Mouse (Mus musculus) MEL (cell line): ENCODE results near the gene Ccl1. TPM values are rescaled to one million over a fixed set of nuclear protein-coding genes. Genes with fewer than 3 reads are reported as not detected.

ENCODE experiments used
- DNase-seq: peaks from one replicate; pipeline ENCODE4 v3.0.0; 2011; ENCODE audit warnings: low read depth, low spot score
- H3K27ac ChIP-seq: 2 replicates; pipeline ENCODE4 v1.5.1; 2012; ENCODE audit warnings: low read depth, mild to moderate bottlenecking, control low read depth, low read length, moderate library complexity; ENCODE audit not compliant: control insufficient read depth
- H3K27me3 ChIP-seq, 2 experiments: fragments of 150-350 bp in 1 of 2; sonication (generic) in 1 of 2; 2 replicates each; pipeline ENCODE4 v1.6.1; 2012; ENCODE audit warnings: low read length in 2 of 2, mild to moderate bottlenecking in 2 of 2, improper control_type of control experiment in 1 of 2, moderate library complexity in 1 of 2; ENCODE audit not compliant: insufficient read depth in 2 of 2, control insufficient read depth in 1 of 2
- H3K36me3 ChIP-seq, 2 experiments: 2 replicates each; pipeline ENCODE4 v1.6.1; 2012 to 2014; ENCODE audit warnings: low read length in 2 of 2, improper control_type of control experiment in 1 of 2, inconsistent platforms in 1 of 2, mild to moderate bottlenecking in 1 of 2; ENCODE audit not compliant: insufficient read depth in 2 of 2, control insufficient read depth in 1 of 2
- H3K4me1 ChIP-seq, 2 experiments: fragments of 150-350 bp in 1 of 2; sonication (generic) in 1 of 2; 2 replicates each; pipeline ENCODE4 v1.6.1; 2012; ENCODE audit warnings: low read length in 2 of 2, improper control_type of control experiment in 1 of 2, mild to moderate bottlenecking in 1 of 2; ENCODE audit not compliant: insufficient read depth in 2 of 2, control insufficient read depth in 1 of 2
- H3K4me3 ChIP-seq, 2 experiments: fragments of 150-350 bp in 1 of 2; sonication (generic) in 1 of 2; 2 replicates each; pipeline ENCODE4 v1.5.1; 2012; ENCODE audit warnings: low read depth in 2 of 2, low read length in 2 of 2, mild to moderate bottlenecking in 2 of 2, moderate library complexity in 2 of 2, control low read depth in 1 of 2, improper control_type of control experiment in 1 of 2; ENCODE audit not compliant: control insufficient read depth in 1 of 2, insufficient read depth in 1 of 2
- H3K79me2 ChIP-seq: 2 replicates; pipeline ENCODE4 v1.6.1; 2012; ENCODE audit warnings: mild to moderate bottlenecking, low read length, moderate library complexity; ENCODE audit not compliant: control insufficient read depth, poor library complexity, insufficient read depth
- H3K9ac ChIP-seq: 2 replicates; pipeline ENCODE4 v1.6.1; 2012; ENCODE audit warnings: low read depth, mild to moderate bottlenecking, control low read depth, low read length, moderate library complexity; ENCODE audit not compliant: control insufficient read depth, poor library complexity, severe bottlenecking
- H3K9me3 ChIP-seq: fragments of 150-350 bp; sonication (generic); replicated peaks from 2 replicates; pipeline ENCODE4 v1.6.1; 2012; ENCODE audit warnings: mild to moderate bottlenecking, low read length, improper control_type of control experiment, moderate library complexity; ENCODE audit not compliant: insufficient read depth
- BHLHE40 ChIP-seq: IDR thresholded peaks from 2 replicates; pipeline ENCODE4 v1.6.1; 2012; ENCODE audit warnings: low read depth, mild to moderate bottlenecking, inconsistent platforms, low read length, improper control_type of control experiment, borderline replicate concordance
- CTCF ChIP-seq, 3 experiments: IDR thresholded peaks in 2 of 3; conservative IDR thresholded peaks in 1 of 3; 2 replicates each; pipeline ENCODE4 v1.5.1; 2011 to 2012; ENCODE audit warnings: low read length in 3 of 3, low read depth in 2 of 3, mild to moderate bottlenecking in 2 of 3, improper control_type of control experiment in 1 of 3, inconsistent platforms in 1 of 3, mixed read lengths in 1 of 3, moderate library complexity in 1 of 3; ENCODE audit not compliant: control insufficient read depth in 1 of 3, insufficient read depth in 1 of 3, poor library complexity in 1 of 3, severe bottlenecking in 1 of 3
- ELF1 ChIP-seq: IDR thresholded peaks from 2 replicates; pipeline ENCODE4 v1.6.1; 2014; ENCODE audit warnings: low read depth, mild to moderate bottlenecking, inconsistent platforms, low read length, improper control_type of control experiment, moderate library complexity
- GATA1 ChIP-seq: IDR thresholded peaks from 2 replicates; pipeline ENCODE4 v1.6.1; 2011; ENCODE audit warnings: low read depth, low read length, improper control_type of control experiment
- JUND ChIP-seq: IDR thresholded peaks from 2 replicates; pipeline ENCODE4 v1.6.1; 2011; ENCODE audit warnings: low read depth, mild to moderate bottlenecking, improper control_type of control experiment, low read length
- MAX ChIP-seq: IDR thresholded peaks from 2 replicates; pipeline ENCODE4 v1.6.1; 2011; ENCODE audit warnings: low read length, improper control_type of control experiment
- MYB ChIP-seq: IDR thresholded peaks from 2 replicates; pipeline ENCODE4 v1.6.1; 2011; ENCODE audit warnings: mild to moderate bottlenecking, low read depth, low read length, improper control_type of control experiment
- NRF1 ChIP-seq: IDR thresholded peaks from 2 replicates; pipeline ENCODE4 v1.6.1; 2014; ENCODE audit warnings: low read depth, mild to moderate bottlenecking, inconsistent platforms, low read length, improper control_type of control experiment, moderate library complexity; ENCODE audit not compliant: poor library complexity, insufficient read depth, severe bottlenecking
- POLR2AphosphoS2 ChIP-seq: IDR thresholded peaks from 2 replicates; pipeline ENCODE4 v1.6.1; 2011; ENCODE audit warnings: low read length, improper control_type of control experiment
- POLR2AphosphoS5 ChIP-seq: IDR thresholded peaks from 2 replicates; pipeline ENCODE4 v1.6.1; 2012; ENCODE audit warnings: low read depth, borderline replicate concordance, mild to moderate bottlenecking, inconsistent platforms, low read length, moderate library complexity, mixed read lengths
- RAD21 ChIP-seq: IDR thresholded peaks from 2 replicates; pipeline ENCODE4 v1.6.1; 2011; ENCODE audit warnings: mild to moderate bottlenecking, low read depth, low read length, improper control_type of control experiment
- RCOR1 ChIP-seq: IDR thresholded peaks from 2 replicates; pipeline ENCODE4 v1.6.1; 2012; ENCODE audit warnings: low read depth, mild to moderate bottlenecking, inconsistent platforms, low read length, improper control_type of control experiment
- SIN3A ChIP-seq: IDR thresholded peaks from 2 replicates; pipeline ENCODE4 v1.6.1; 2012; ENCODE audit warnings: low read length, improper control_type of control experiment, inconsistent platforms
- SMC3 ChIP-seq: IDR thresholded peaks from 2 replicates; pipeline ENCODE4 v1.6.1; 2011; ENCODE audit warnings: low read depth, low read length, improper control_type of control experiment
- TAL1 ChIP-seq: IDR thresholded peaks from 2 replicates; pipeline ENCODE4 v1.6.1; 2012; ENCODE audit warnings: mild to moderate bottlenecking, inconsistent platforms, low read length, moderate library complexity, mixed read lengths
- ZC3H11A ChIP-seq: IDR thresholded peaks from 2 replicates; pipeline ENCODE4 v1.6.1; 2012; ENCODE audit warnings: low read depth, mild to moderate bottlenecking, inconsistent platforms, low read length, improper control_type of control experiment
- polyA plus RNA-seq, 2 experiments: library from polyadenylated mRNA; stranded (reverse) in 1 of 2; unstranded in 1 of 2; fragments of >175 nt in 1 of 2; fragments of >200 nt in 1 of 2; gene quantifications; 2 replicates each; pipeline versions ENCODE4 v1.2.1 to v1.2.4; 2012; ENCODE audit warnings: low replicate concordance in 2 of 2, low read depth in 1 of 2; ENCODE audit not compliant: insufficient read length in 2 of 2, insufficient read depth in 1 of 2, missing spikeins in 1 of 2
- total RNA-seq: library from RNA; depleted of rRNA; stranded (reverse); fragments of 300-350 nt; gene quantifications from 2 replicates; pipeline ENCODE4 v1.2.3, GENCODE M21; 2012

Ccl1 gene
- total and polyA plus RNA-seq, 3 experiments = not detected

DNA sequence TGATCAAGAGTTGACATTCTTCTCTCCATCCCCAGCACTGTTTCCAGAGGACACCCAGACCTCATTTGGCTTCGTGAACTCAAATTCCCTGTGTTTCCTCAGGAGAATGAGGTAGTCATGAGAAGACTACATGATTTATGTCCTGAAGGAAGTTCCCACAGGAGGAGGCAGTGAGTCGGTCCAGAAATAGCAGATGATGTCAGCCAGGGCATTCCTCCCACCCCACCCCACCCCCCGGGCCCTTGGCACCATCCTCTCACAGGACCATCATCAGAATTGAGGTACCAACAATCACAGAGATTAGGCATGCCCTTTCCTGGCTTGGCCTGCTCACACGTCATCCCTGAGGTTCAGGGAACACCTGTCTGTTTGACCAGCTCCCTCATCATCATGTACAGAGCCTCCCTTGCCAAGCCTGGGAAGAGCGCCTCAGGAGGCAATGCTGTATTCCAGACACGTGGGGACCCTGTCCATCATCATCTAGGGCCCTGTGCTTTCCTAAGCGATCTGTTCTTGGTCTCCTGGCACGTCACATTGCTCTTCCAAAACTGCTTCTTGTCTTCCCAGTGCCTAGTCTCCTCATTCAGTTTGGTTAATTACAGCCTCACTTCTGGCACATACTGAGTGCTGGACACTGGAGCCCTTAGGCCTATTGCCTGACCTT lies 31.2 kb downstream of the Ccl1 start:
- Histone ChIP-seq H3K4me3 (no peak overlapping the region), H3K9ac (no peak overlapping the region), H3K36me3 (no peaks in the 10 kb centered on the region), H3K9me3 (no peaks in the 10 kb centered on the region), H3K79me2 (no peaks in the 10 kb centered on the region), H3K27ac (no peak overlapping the region), H3K27me3 (no peaks in the 10 kb centered on the region), H3K4me1 (no peaks in the 10 kb centered on the region)
- no peak for TF ChIP-seq GATA1
- no peak for TF ChIP-seq POLR2AphosphoS2
- no peak for TF ChIP-seq RAD21
- TF ChIP-seq CTCF (IDR thresholded peaks at IDR 0.05 in 2 of 3, conservative IDR thresholded peaks at IDR 0.05 in 1 of 3; ENCODE audit: control insufficient read depth in 1 of 3, insufficient read depth in 1 of 3, low read depth in 2 of 3, low read length in 3 of 3, poor library complexity in 1 of 3, severe bottlenecking in 1 of 3) = no peak
- TF ChIP-seq JUND = no peak
- no peak for TF ChIP-seq SMC3
- no peak for TF ChIP-seq RCOR1
- no peak for TF ChIP-seq TAL1
- TF ChIP-seq POLR2AphosphoS5 = no peak
- TF ChIP-seq MYB = no peak
- no peak for TF ChIP-seq ZC3H11A
- TF ChIP-seq BHLHE40 = no peak
- DNase-seq = no peak

DNA sequence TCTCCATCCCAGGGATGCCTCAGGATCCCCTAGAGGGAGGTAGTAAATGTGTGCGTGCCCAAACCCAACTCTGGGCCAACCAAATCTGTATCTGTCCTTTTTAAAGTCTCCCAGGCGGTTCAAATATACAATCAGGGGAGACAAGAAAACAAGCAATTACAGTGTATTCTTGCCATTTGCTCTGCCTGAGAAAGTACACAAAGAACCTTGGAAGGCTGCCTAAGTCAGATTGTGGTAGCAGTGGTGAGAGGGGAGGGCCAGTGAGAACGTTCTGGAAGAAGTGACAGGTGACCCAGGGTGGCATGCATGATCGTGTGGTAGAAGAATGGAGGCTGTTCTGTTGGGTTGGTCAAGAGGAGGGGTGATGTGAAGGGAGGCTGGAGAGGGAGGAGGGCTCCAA lies 46.4 kb downstream of the Ccl1 start:
- no peak overlapping the region for H3K9ac ChIP-seq
- no peaks in the 10 kb centered on the region for H3K79me2 ChIP-seq
- no peak overlapping the region for H3K27ac ChIP-seq
- no peaks in the 10 kb centered on the region for H3K4me1 ChIP-seq
- no peak overlapping the region for H3K4me3 ChIP-seq
- no peaks in the 10 kb centered on the region for H3K9me3 ChIP-seq
- no peak for DNase-seq
- no peaks in the 10 kb centered on the region for H3K36me3 ChIP-seq
- TF ChIP-seq RCOR1 (no peak), SIN3A (no peak), MAX (no peak)
- H3K27me3 ChIP-seq = no peaks in the 10 kb centered on the region

GRCm38 (mm10) chr11:82255601-82256000 lies 49.9 kb downstream of the Ccl1 start:
- Histone ChIP-seq H3K9me3 (no peaks in the 10 kb centered on the region), H3K27me3 (no peaks in the 10 kb centered on the region)

More at GRCm38 (mm10) chr11:82255601-82256000, 49.9 kb downstream of the Ccl1 start:
- Histone ChIP-seq H3K9ac (no peak overlapping the region), H3K27ac (no peak overlapping the region)
- TF ChIP-seq NRF1 = no peak
- no peak for TF ChIP-seq ELF1
- no peak for TF ChIP-seq CTCF (IDR thresholded peaks at IDR 0.05 in 2 of 3, conservative IDR thresholded peaks at IDR 0.05 in 1 of 3; ENCODE audit: control insufficient read depth in 1 of 3, insufficient read depth in 1 of 3, low read depth in 2 of 3, low read length in 3 of 3, poor library complexity in 1 of 3, severe bottlenecking in 1 of 3)
- TF ChIP-seq, all 39 proteins: peak for 0
- no peak for DNase-seq
- H3K79me2 ChIP-seq = no peaks in the 10 kb centered on the region
- no peaks in the 10 kb centered on the region for H3K36me3 ChIP-seq
- no peaks in the 10 kb centered on the region for H3K4me1 ChIP-seq
- no peak overlapping the region for H3K4me3 ChIP-seq
